8 mouse cellular contexts compared by ENCODE assay signal in the genomic region with DNA sequence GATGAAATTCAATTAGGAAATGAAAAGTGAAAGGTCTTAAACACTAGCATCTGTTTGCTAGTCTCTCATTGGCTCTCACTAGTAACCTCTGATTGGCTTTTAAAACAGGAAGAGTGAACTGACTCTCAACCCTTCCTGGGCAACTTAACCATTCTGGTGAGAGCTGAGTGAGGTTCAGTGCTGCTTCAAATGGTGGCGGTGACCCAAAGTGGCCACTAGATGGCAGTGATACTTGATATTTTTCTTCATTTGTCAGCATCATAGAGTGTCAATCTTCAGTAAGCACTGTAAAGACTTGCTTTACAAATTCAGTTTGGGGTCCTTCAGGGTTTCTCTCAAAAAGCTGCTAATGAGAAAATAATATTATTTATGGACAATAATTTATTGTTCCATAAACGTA.
DNase-seq lines count a peak whose midpoint lies in the region; ATAC-seq lines count a peak whose summit lies in the region.

No protein-coding gene starts in this region.

- no peak overlapping the region for H3K27ac ChIP-seq in heart, embryonic 11.5 days (ENCODE audit: low read depth, low read length)
- H3K27ac ChIP-seq in midbrain, embryonic 16.5 days (ENCODE audit: low read length) = no peak overlapping the region

- H3K4me2 ChIP-seq in heart, embryonic 11.5 days = no peak overlapping the region
- H3K4me2 ChIP-seq in midbrain, embryonic 16.5 days (ENCODE audit: low read length) = no peak overlapping the region

- H3K9me3 ChIP-seq in heart, embryonic 11.5 days (replicated peaks; ENCODE audit: control insufficient read depth, low read length) = no peaks in the 10 kb centered on the region
- no peaks in the 10 kb centered on the region for H3K9me3 ChIP-seq in midbrain, embryonic 16.5 days (replicated peaks; ENCODE audit: control insufficient read depth, low read length, poor library complexity, severe bottlenecking)

- H3K27me3 ChIP-seq in heart, embryonic 11.5 days (ENCODE audit: control insufficient read depth, insufficient read depth, low read length) = no peaks in the 10 kb centered on the region
- no peaks in the 10 kb centered on the region for H3K27me3 ChIP-seq in midbrain, embryonic 16.5 days (ENCODE audit: control insufficient read depth, insufficient read depth, low read depth, low read length)

- peak; percentile 23 for DNase-seq in heart, adult 11 months
- DNase-seq in 3134 (ENCODE audit: extremely low read depth, insufficient read length, low spot score) (peak; percentile 15), MN1 (ENCODE audit: low spot score) (peak; percentile 6)
- DNase-seq in forelimb bud, embryonic 11.5 days (ENCODE audit: low read depth, low spot score) = peak; percentile 32
- DNase-seq in right cerebral cortex, adult 2 months (ENCODE audit: low spot score in 2 of 2) = no peak
- no peak for DNase-seq in thymus, postnatal 10 days (ENCODE audit: low spot score in 2 of 2)

- 14% methylated on average over 2 of the region's 2 CpGs for WGBS in heart, embryonic 11.5 days (ENCODE audit: insufficient replicate concordance)
- WGBS in midbrain, embryonic 16.5 days = 15% methylated on average over 2 of the region's 2 CpGs

- ATAC-seq in heart, embryonic 11.5 days (replicated peaks; ENCODE audit: insufficient number of reproducible peaks, low FRiP score, low TSS enrichment) = no peak
- no peak for ATAC-seq in midbrain, embryonic 16.5 days

- no peaks in the 10 kb centered on the region for H3K4me1 ChIP-seq in heart, embryonic 11.5 days (ENCODE audit: control insufficient read depth, insufficient read depth, low read length)
- H3K4me1 ChIP-seq in midbrain, embryonic 16.5 days (ENCODE audit: control insufficient read depth, insufficient read depth, low read length) = no peaks in the 10 kb centered on the region

- H3K9ac ChIP-seq in heart, embryonic 11.5 days (ENCODE audit: low read depth, low read length) = no peak overlapping the region
- H3K9ac ChIP-seq in midbrain, embryonic 16.5 days (ENCODE audit: low read depth, low read length) = no peak overlapping the region

- H3K36me3 ChIP-seq in heart, embryonic 11.5 days (ENCODE audit: control insufficient read depth, insufficient read depth, low read length) = no peaks in the 10 kb centered on the region
- no peaks in the 10 kb centered on the region for H3K36me3 ChIP-seq in midbrain, embryonic 16.5 days (ENCODE audit: control insufficient read depth, insufficient read depth, low read length)

- no peak overlapping the region for H3K4me3 ChIP-seq in heart, embryonic 11.5 days (ENCODE audit: low read depth, low read length)
- no peak overlapping the region for H3K4me3 ChIP-seq in midbrain, embryonic 16.5 days (ENCODE audit: low read depth, low read length)

Comparison
In these comparisons a context has a peak if more than half of its experiments do, and no peak if none do; other contexts are left out.
1. DNase-seq: peak in heart, adult 11 months (single experiment), 3134 (single experiment), MN1 (single experiment) and forelimb bud, embryonic 11.5 days (single experiment); none in right cerebral cortex, adult 2 months (0 of 2) and thymus, postnatal 10 days (0 of 2).